Mouse (Mus musculus): ENCODE results near the gene Gm44965.
A peak's percentile ranks its signal among the peaks of the same experiment; 100 is the strongest.

Gene Gm44965

GRCm38 (mm10) chr6:48627511-48627924 lies 33.8 kb downstream of the Gm44965 start:
- DNase-seq = peak; percentile 58 to 72

GRCm38 (mm10) chr6:48628377-48628776 lies 34.6 kb downstream of the Gm44965 start:
- peak; percentile 75 to 88 for DNase-seq

GRCm38 (mm10) chr6:48628808-48629660 lies 35.3 kb downstream of the Gm44965 start:
- peak; percentile 22 to 73 for DNase-seq

GRCm38 (mm10) chr6:48629661-48630034 lies 35.9 kb downstream of the Gm44965 start:
- DNase-seq = peak; percentile 71 to 88

- DNase-seq = no peak
Measured at GRCm38 (mm10) chr6:48630831-48631230, 37.1 kb downstream of the Gm44965 start.

- DNase-seq = no peak
Measured at GRCm38 (mm10) chr6:48635105-48635504, 41.4 kb downstream of the Gm44965 start.

GRCm38 (mm10) chr6:48636515-48636914 lies 42.8 kb downstream of the Gm44965 start:
- DNase-seq = no peak

GRCm38 (mm10) chr6:48637811-48638500 lies 44.2 kb downstream of the Gm44965 start:
- peak in 1 of 2 experiments; percentile 53 for DNase-seq

- no peak for DNase-seq
Measured at GRCm38 (mm10) chr6:48638553-48638952, 44.8 kb downstream of the Gm44965 start.

GRCm38 (mm10) chr6:48641391-48641790 lies 47.6 kb downstream of the Gm44965 start:
- peak in 1 of 2 experiments; percentile 12 for DNase-seq

- peak; percentile 29 to 78 for DNase-seq
Measured at GRCm38 (mm10) chr6:48642764-48643292, 49.1 kb downstream of the Gm44965 start.

- peak; percentile 85 to 90 for DNase-seq
Measured at GRCm38 (mm10) chr6:48645660-48646308, 52.0 kb downstream of the Gm44965 start.

- no peak for DNase-seq
Measured at GRCm38 (mm10) chr6:48646309-48646690, 52.6 kb downstream of the Gm44965 start.

GRCm38 (mm10) chr6:48646995-48647394 lies 53.3 kb downstream of the Gm44965 start, which contains the start of gene Gimap8:
Gimap8 (plus strand) TSS chr6:48647234.
- DNase-seq = peak; percentile 80 to 87

- no peak for DNase-seq
Measured at GRCm38 (mm10) chr6:48647611-48648010, 53.9 kb downstream of the Gm44965 start.

- DNase-seq = peak in 1 of 2 experiments; percentile 69
Measured at GRCm38 (mm10) chr6:48648779-48649178, 55.0 kb downstream of the Gm44965 start.

GRCm38 (mm10) chr6:48650041-48650440 lies 56.3 kb downstream of the Gm44965 start:
- no peak for DNase-seq

- no peak for DNase-seq
Measured at GRCm38 (mm10) chr6:48658721-48659120, 65.0 kb downstream of the Gm44965 start.

GRCm38 (mm10) chr6:48664750-48665149 lies 71.0 kb downstream of the Gm44965 start:
- DNase-seq = no peak

- no peak for DNase-seq
Measured at GRCm38 (mm10) chr6:48665471-48665870, 71.7 kb downstream of the Gm44965 start.

- peak; percentile 55 to 80 for DNase-seq
Measured at GRCm38 (mm10) chr6:48666159-48666586, 72.4 kb downstream of the Gm44965 start.

GRCm38 (mm10) chr6:48668022-48668421 lies 74.3 kb downstream of the Gm44965 start:
- no peak for DNase-seq

Measured in kidney, postnatal 25 days (tissue).